Mouse (Mus musculus) lung, postnatal 0 days (tissue): ENCODE data around the gene Actr2.

Source experiments
- CTCF ChIP-seq: IDR thresholded peaks from 2 replicates; pipeline ENCODE4 v1.5.1; 2016; ENCODE audit warnings: antibody characterized with exemption, mild to moderate bottlenecking
- EP300 ChIP-seq: IDR thresholded peaks from 2 replicates; pipeline ENCODE4 v1.6.1; 2016; ENCODE audit warnings: antibody characterized with exemption, mild to moderate bottlenecking, control low read depth

DNA sequence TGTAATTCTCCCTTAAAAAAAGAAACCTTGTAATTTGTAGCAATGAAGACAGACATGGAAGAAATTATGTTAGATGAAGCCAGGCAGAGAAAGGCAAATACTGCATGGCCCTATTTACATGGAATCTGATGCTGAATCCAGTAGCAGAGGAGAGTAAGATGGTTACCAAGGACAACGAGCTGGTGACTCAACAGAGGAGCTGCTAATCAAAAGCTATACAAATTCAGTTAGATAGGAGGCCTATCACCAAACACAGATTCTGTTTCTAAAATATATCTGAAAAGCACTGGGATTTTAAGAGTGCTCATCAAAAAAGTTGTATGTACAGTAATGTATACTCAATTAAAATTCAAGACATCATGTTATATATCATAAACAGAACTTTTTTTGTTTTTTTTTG is 37.3 kb downstream of the Actr2 start:
- no peak for TF ChIP-seq CTCF
- TF ChIP-seq EP300: no peak
